Mouse (Mus musculus) T-helper 2 cell (primary cell): ENCODE measurements around the gene Npas3.

Experiments
- in situ Hi-C: fragments of 300-600 bp; cut with MboI, MseI; formaldehyde crosslinking; loops from one replicate; pipeline ENCODE4 v1.15.1; 2025; ENCODE audit warnings: high pct_unique_total_duplicates

Npas3 gene

GRCm38 (mm10) chr12:53294011-53294410 lies 45.5 kb downstream of the Npas3 start:
- in situ Hi-C loops: no loop called here

GRCm38 (mm10) chr12:53295747-53296146 lies 47.3 kb downstream of the Npas3 start:
- in situ Hi-C loops: no loop called here

GRCm38 (mm10) chr12:53297946-53298840 lies 49.7 kb downstream of the Npas3 start:
- in situ Hi-C loops: no loop called here

GRCm38 (mm10) chr12:53300964-53301363 lies 52.5 kb downstream of the Npas3 start:
- in situ Hi-C loops: no loop called here

GRCm38 (mm10) chr12:53302129-53302528 lies 53.7 kb downstream of the Npas3 start:
- in situ Hi-C loops: no loop called here

GRCm38 (mm10) chr12:53316715-53317114 lies 68.2 kb downstream of the Npas3 start:
- in situ Hi-C loops: no loop called here

GRCm38 (mm10) chr12:53317801-53318200 lies 69.3 kb downstream of the Npas3 start:
- in situ Hi-C loops: no loop called here

- in situ Hi-C loops: no loop called here
Measured at GRCm38 (mm10) chr12:53320526-53320925, 72.0 kb downstream of the Npas3 start.

GRCm38 (mm10) chr12:53321018-53321417 lies 72.5 kb downstream of the Npas3 start:
- in situ Hi-C loops: no loop called here

GRCm38 (mm10) chr12:53321944-53322343 lies 73.5 kb downstream of the Npas3 start:
- in situ Hi-C loops: no loop called here

GRCm38 (mm10) chr12:53327653-53328188 lies 79.2 kb downstream of the Npas3 start:
- in situ Hi-C loops: no loop called here

GRCm38 (mm10) chr12:53328257-53328736 lies 79.8 kb downstream of the Npas3 start:
- in situ Hi-C loops: no loop called here

- in situ Hi-C loops: no loop called here
Measured at GRCm38 (mm10) chr12:53330141-53330540, 81.7 kb downstream of the Npas3 start.

- in situ Hi-C loops: no loop called here
Measured at GRCm38 (mm10) chr12:53331391-53331790, 82.9 kb downstream of the Npas3 start.

GRCm38 (mm10) chr12:53331800-53332199 lies 83.3 kb downstream of the Npas3 start:
- in situ Hi-C loops: no loop called here

- in situ Hi-C loops: no loop called here
Measured at GRCm38 (mm10) chr12:53333251-53333650, 84.8 kb downstream of the Npas3 start.

GRCm38 (mm10) chr12:53338349-53338948 lies 90.0 kb downstream of the Npas3 start:
- in situ Hi-C loops: no loop called here

GRCm38 (mm10) chr12:53342741-53343140 lies 94.3 kb downstream of the Npas3 start:
- in situ Hi-C loops: no loop called here

GRCm38 (mm10) chr12:53351860-53352259 lies 103.4 kb downstream of the Npas3 start:
- in situ Hi-C loops: no loop called here

- in situ Hi-C loops: no loop called here
Measured at GRCm38 (mm10) chr12:53365751-53366150, 117.3 kb downstream of the Npas3 start.

GRCm38 (mm10) chr12:53384851-53385250 lies 136.4 kb downstream of the Npas3 start:
- in situ Hi-C loops: no loop called here

- in situ Hi-C loops: no loop called here
Measured at GRCm38 (mm10) chr12:53405856-53406255, 157.4 kb downstream of the Npas3 start.

GRCm38 (mm10) chr12:53407776-53408175 lies 159.3 kb downstream of the Npas3 start:
- in situ Hi-C loops: no loop called here
